Mouse (Mus musculus) limb, embryonic 15.5 days (tissue): ENCODE results near the gene Lonrf2. TPM values are rescaled to one million over a fixed set of nuclear protein-coding genes. Genes with fewer than 3 reads are reported as not detected.

ENCODE experiments used
- ATAC-seq: fragments of 200-750 bp; cut with Nextera tagmentation; 2 replicates; pipeline ENCODE4 v1.8.0; 2017; ENCODE audit warnings: low read depth, moderate TSS enrichment; ENCODE audit not compliant: insufficient number of reproducible peaks, low FRiP score, low TSS enrichment
- H3K27ac ChIP-seq: fragments of 300-500 bp; sonication (generic); 2 replicates; pipeline ENCODE4 v1.5.1; 2015; ENCODE audit warnings: moderate library complexity, mild to moderate bottlenecking, inconsistent platforms
- H3K27me3 ChIP-seq: fragments of 300-500 bp; sonication (generic); 2 replicates; pipeline ENCODE4 v1.6.1; 2015; ENCODE audit warnings: inconsistent platforms
- H3K36me3 ChIP-seq: fragments of 300-500 bp; sonication (generic); 2 replicates; pipeline ENCODE4 v1.6.1; 2015; ENCODE audit warnings: inconsistent platforms
- H3K4me1 ChIP-seq: fragments of 300-500 bp; sonication (generic); 2 replicates; pipeline ENCODE4 v1.6.1; 2015; ENCODE audit warnings: inconsistent platforms
- H3K4me2 ChIP-seq: fragments of 300-500 bp; sonication (generic); 2 replicates; pipeline ENCODE4 v1.6.1; 2015; ENCODE audit warnings: mild to moderate bottlenecking, inconsistent platforms
- H3K4me3 ChIP-seq: fragments of 300-500 bp; sonication (generic); 2 replicates; pipeline ENCODE4 v1.5.1; 2015; ENCODE audit warnings: mild to moderate bottlenecking, inconsistent platforms
- H3K9ac ChIP-seq: fragments of 300-500 bp; sonication (generic); 2 replicates; pipeline ENCODE4 v1.6.1; 2015; ENCODE audit warnings: inconsistent platforms
- H3K9me3 ChIP-seq: fragments of 300-500 bp; sonication (generic); 2 replicates; pipeline ENCODE4 v1.6.1; 2016; ENCODE audit warnings: inconsistent platforms
- WGBS: fragments of 180-500 bp; shearing (Covaris S2); methylation state at CpG from one replicate; pipeline ENCODE4 v1.1.7; 2015; 5-methylcytosine and 5-hydroxymethylcytosine counted together
- polyA plus RNA-seq: library from polyadenylated mRNA; unstranded; fragments of >200 nt; fragmentation: Nextera tagmentation; extraction: Ambion mirVana; gene quantifications from 2 replicates; pipeline ENCODE4 v1.2.1, GENCODE M21; 2015

Gene Lonrf2
- polyA plus RNA-seq, 1 experiment from 2014 or later, result 1.8 TPM

DNA sequence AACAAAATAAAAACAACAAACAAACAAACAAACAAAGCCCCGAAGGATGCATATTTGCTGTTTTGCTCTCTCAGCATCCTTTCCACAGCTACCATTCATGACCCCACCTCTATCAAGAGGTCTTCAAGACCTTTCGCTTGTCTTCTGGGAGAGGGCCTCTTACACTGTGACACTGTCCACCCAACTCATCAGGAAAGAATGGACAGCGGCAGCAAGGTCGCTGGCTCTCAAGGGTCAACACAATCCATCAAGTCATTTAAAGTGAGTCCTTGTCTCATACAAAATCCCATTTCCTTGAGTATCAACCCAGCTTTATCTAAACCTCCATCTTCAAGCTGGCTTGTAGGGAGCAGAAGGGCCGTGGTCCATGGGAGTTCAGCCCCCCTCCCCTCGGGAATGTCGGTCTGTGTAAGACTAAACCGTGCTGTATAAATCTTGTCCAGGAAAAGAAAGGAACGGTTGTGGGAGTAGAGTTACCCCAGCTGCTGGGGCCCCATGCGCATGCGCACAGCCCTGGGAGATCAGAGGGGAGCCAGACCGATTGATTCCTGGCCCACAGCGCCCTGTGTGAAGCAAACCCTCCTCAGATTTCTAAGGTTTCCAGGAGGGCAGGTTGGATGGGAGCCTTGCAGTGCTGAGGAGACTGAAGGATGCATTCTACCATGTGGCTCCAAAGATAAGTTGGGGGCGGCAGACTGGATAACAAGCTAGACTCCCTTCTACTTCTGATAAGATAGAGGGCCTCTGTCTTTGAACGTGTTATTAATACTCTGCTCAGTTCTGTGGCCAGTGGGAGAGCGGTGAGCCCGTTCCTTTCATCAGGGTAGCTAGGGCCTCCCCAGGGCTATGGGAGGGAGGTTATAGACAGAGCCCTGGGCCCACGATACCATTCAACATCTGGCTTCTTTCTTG lies 69.6 kb downstream of the Lonrf2 start:
- peak overlapping the region; percentile 74 for H3K27ac ChIP-seq
- H3K9me3 ChIP-seq, result no peaks in the 10 kb centered on the region
- H3K9ac ChIP-seq, result no peak overlapping the region
- H3K4me1 ChIP-seq, result peaks cover 43% of the 10 kb centered on the region
- no peaks in the 10 kb centered on the region for H3K36me3 ChIP-seq
- 0 out of 2 replicates have a peak, but pooled peaks have one; percentile 67 for ATAC-seq
- peak overlapping the region; percentile 19; the same call in 1 of the 2 replicates for H3K4me3 ChIP-seq
- WGBS, result 22% methylated on average over 18 of the region's 18 CpGs
- H3K27me3 ChIP-seq, result no peaks in the 10 kb centered on the region
- peak overlapping the region; percentile 35 for H3K4me2 ChIP-seq

DNA sequence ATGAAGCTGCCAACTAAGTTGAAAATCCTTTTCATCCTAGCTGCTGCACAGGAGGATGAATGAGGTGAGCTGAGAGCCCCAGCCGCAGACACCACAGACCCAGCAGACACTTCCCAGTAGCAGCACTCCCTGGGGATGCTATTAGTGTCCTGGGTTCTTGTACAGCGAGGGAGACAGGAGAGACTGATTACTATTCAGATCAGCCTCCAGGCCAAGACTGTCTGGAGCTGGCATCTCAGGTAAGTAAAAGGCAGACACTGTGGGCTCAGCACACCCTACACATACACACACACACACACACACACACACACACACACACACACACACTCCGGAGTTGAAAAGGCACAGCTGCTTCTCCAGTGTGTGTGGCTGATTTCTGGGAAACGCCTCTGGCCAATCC lies 70.3 kb downstream of the Lonrf2 start:
- no peak for ATAC-seq
- Histone ChIP-seq H3K27ac (no peak overlapping the region), H3K9me3 (no peaks in the 10 kb centered on the region), H3K27me3 (no peaks in the 10 kb centered on the region), H3K4me2 (no peak overlapping the region), H3K4me3 (no peak overlapping the region), H3K4me1 (peaks cover 44% of the 10 kb centered on the region), H3K9ac (no peak overlapping the region), H3K36me3 (no peaks in the 10 kb centered on the region)
- WGBS, result 46% methylated on average over 3 of the region's 4 CpGs

DNA sequence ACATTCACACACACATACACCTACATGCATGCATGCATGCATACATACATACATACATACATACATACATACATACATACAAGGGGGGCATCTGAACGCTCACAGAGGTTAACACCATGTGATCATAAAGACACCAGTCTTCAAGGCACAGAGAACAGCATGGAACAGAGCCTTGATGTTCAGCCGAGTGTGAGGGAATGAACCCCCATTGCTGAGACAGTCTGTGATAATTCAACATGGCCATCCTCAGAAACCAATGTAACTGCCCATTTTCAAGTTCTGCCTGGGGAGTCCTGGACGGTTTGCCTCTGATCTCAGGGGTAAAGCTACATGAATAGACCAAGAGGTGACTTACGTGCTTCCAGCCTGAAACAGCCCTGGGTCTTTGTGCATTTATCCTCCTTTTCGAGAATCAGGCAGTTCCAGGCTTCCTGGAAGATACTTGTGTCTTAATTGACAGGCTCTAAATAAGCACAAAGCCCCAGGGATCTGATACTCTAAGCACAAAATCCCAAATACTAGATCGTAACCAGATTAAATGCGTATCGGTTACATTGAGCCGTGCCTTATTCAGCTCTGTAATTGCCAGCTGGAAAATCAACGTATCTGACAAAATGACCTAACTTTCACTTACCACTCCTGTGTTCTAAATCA lies 72.4 kb downstream of the Lonrf2 start:
- Histone ChIP-seq H3K4me2 (no peak overlapping the region), H3K9me3 (no peaks in the 10 kb centered on the region), H3K27ac (no peak overlapping the region; the same call in 1 of the 2 replicates), H3K4me1 (peaks cover 47% of the 10 kb centered on the region), H3K27me3 (no peaks in the 10 kb centered on the region), H3K36me3 (no peaks in the 10 kb centered on the region), H3K4me3 (no peak overlapping the region), H3K9ac (no peak overlapping the region)
- 59% methylated on average over 10 of the region's 10 CpGs for WGBS
- no peak for ATAC-seq

DNA sequence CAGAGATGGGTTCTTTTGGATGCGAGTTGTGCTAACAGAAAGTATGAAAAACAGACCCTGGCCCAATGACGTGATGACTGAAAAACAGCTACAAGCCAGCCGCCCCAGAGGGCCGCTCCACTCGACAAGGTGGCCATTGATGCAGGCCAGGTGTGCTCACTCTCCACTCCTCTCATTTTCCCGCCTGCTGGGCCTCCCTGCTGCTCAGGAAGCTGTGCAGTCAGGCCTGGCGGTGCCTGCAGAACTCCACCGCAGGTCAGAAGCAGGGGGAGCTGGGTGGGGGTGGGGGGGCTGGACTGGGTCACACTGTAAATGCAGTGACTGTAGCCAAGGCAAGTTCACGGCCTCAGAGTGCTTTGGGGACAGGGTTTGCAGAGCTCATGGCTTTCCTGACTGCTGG lies 76.1 kb downstream of the Lonrf2 start:
- H3K27me3 ChIP-seq, result no peaks in the 10 kb centered on the region
- no peak overlapping the region for H3K4me3 ChIP-seq
- no peaks in the 10 kb centered on the region for H3K36me3 ChIP-seq
- H3K27ac ChIP-seq, result peak overlapping the region; percentile 74
- no peak overlapping the region for H3K4me2 ChIP-seq
- H3K9ac ChIP-seq, result no peak overlapping the region
- WGBS, result 12% methylated on average over 9 of the region's 9 CpGs
- H3K9me3 ChIP-seq, result no peaks in the 10 kb centered on the region
- ATAC-seq, result peak; percentile 72
- H3K4me1 ChIP-seq, result peaks cover 46% of the 10 kb centered on the region

DNA sequence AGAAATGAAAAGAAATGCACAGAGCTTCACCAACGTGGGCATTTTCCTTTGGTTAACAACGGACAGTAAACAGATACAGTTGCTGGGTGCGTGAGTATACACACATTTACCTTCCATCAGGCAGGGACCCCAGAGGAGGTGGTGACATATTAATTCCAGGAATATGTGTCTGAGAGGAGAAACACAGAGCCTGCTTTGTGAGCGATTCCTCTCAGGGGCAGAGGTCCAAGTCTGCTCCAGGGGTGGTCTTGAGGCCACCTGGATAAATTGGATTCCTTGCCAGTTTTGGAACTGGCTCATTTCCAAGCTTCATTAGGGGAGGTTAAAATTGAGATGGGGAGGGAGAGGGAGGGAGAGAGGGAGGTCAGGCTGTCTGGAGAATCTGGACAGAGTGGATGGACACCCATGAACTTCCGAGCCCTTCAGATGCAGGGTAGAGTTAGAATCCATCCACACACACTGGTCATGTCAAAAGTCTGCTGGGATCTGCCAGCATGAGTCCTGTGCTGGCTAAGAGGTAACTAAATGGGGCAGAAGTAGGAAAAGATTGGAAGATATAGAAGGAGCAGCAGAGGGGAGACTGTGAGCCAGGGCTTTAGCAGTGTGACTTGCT lies 78.6 kb downstream of the Lonrf2 start:
- no peak overlapping the region for H3K4me2 ChIP-seq
- no peak overlapping the region for H3K4me3 ChIP-seq
- peaks cover 28% of the 10 kb centered on the region for H3K4me1 ChIP-seq
- H3K9ac ChIP-seq, result no peak overlapping the region
- H3K36me3 ChIP-seq, result no peaks in the 10 kb centered on the region
- 0 out of 2 replicates have a peak, but pooled peaks have one; percentile 59 for ATAC-seq
- H3K9me3 ChIP-seq, result no peaks in the 10 kb centered on the region
- peak overlapping the region; percentile 63 for H3K27ac ChIP-seq
- no peaks in the 10 kb centered on the region for H3K27me3 ChIP-seq
- 36% methylated on average over 5 of the region's 5 CpGs for WGBS

DNA sequence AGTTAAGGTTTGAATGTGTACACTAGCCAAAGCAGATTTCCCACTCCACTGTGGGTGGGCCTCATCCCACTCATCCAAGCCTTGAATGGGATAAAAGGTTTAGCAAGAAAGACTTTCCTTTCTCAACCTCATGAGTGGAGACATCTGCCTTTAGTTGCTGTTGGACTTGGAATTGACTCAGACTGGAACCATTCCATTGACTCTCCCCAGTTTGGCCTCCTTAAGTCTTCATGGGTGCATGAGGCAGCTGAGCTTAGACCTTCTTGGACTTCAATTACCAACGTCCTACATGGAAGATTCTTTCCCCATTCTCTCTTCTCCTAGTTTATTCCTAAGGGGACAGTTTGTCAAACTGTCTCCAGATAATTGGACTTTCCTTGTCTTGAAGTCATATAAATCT lies 92.6 kb downstream of the Lonrf2 start:
- no peak for ATAC-seq
- Histone ChIP-seq H3K4me3 (no peak overlapping the region), H3K9me3 (no peaks in the 10 kb centered on the region), H3K4me2 (no peak overlapping the region), H3K27me3 (no peaks in the 10 kb centered on the region), H3K9ac (no peak overlapping the region), H3K36me3 (no peaks in the 10 kb centered on the region), H3K27ac (no peak overlapping the region), H3K4me1 (no peaks in the 10 kb centered on the region)
- WGBS, result 55% methylated on average over 1 of the region's 1 CpGs

Other genes with a start within 250 kb of the Lonrf2 start
- gene Aff3, start 171.8 kb downstream of the Lonrf2 start, polyA plus RNA-seq, result 10.1 and 12.0 TPM in 2 replicates
- 7.3 and 8.5 TPM in 2 replicates for gene Chst10, start 61.5 kb upstream of the Lonrf2 start, polyA plus RNA-seq
- gene Nms, start 102.4 kb upstream of the Lonrf2 start, polyA plus RNA-seq, result not detected in 2 replicates
- gene Pdcl3, start 148.9 kb upstream of the Lonrf2 start, polyA plus RNA-seq, result 157 and 176 TPM in 2 replicates